Mouse (Mus musculus) adrenal gland, adult 18-20 months (tissue): ENCODE measurements at regions not wholly inside any gene's neighbourhood (a gene's known extent, or its start where the extent isn't known, plus 50 kb on each side); places are given as distances from the start of the nearest gene placed in this dataset.
A peak's percentile ranks its signal among the peaks of the same experiment; 100 is the strongest.
"Not testable (repeated sequence)": the region's sequence is repeated elsewhere in the genome, so short reads cannot be mapped to it uniquely, and the experiment has no call there.

ENCODE experiments used
- DNase-seq, 2 experiments: peaks; one replicate each; pipeline ENCODE4 v3.0.0; 2021 to 2022; ENCODE audit warnings: low spot score in 2 of 2

GRCm38 (mm10) chr6:14632837-14633236, 122.2 kb downstream of the Ppp1r3a start:
- DNase-seq, result no peak

DNA sequence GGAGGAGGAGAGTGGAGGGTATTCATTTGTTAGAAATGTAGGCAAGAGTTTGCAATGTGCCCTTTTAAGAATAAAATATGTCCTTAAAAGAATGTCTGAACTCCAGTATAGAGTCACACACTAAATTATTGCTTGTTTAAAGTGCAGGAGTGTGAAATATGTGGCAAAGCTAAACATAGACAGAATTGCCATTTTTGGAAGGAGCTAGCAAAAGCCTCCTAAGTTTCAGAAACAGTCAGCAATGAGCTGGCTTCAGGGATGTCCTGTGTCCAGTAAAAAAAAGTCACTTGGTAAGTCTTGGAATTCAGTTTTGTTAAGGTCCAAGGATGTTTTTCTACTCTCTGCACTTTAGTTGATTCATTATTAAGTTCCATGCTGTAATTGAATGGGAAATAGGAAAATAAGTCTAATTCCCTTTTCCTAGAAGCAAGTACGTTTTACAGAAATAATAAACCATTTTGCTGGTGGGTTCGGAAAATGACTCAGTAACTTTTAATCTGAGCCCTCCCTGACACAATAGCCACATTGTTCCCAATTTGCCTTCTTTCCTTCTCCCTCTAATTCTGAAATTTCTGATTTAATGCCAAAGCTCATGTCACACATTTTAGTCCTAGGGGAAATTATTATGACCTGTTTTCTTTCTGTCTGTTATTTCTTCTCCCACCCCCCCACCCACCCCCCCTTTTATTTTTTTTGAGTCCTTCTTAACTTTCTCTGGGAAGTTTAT, 123.2 kb downstream of the Ppp1r3a start:
- DNase-seq, result no peak

- DNase-seq, result no peak
Measured at GRCm38 (mm10) chr6:14616629-14617028, 138.4 kb downstream of the Ppp1r3a start.

- no peak for DNase-seq
Measured at GRCm38 (mm10) chr6:14608076-14608475, 147.0 kb downstream of the Ppp1r3a start.

DNA sequence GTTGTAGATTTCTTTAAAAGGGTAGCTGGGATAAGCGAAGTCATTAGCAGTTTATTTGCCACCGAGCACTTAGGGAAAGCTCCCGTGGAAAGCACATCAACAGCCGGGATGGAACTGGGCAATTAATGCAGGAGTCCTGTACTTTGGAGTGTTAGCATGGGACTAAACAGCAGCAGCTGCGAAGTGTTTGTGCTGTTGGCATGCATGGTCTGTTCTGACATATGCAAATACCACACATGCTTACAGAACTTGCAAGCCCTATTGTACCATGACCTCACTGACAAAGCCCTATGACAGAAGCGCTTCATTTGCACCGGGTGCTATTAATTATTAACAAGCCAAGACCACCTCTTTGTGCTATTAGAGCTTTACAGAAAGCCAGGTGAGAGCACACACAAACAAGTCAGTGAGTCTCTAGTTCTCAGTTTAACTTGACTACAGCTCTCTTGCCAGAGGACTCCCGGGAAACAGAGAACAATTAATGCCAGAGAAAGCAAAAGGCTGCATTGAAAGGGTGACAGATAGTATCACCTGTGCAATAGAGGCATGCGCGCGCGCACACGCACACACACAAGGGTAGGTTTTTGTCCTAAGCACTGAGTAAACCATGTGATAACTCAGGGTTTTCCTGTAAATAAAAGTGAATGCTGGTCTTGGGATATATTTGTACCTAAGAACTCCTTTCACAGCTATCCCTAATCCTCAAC, 154.4 kb downstream of the Ppp1r3a start:
- no peak for DNase-seq

DNA sequence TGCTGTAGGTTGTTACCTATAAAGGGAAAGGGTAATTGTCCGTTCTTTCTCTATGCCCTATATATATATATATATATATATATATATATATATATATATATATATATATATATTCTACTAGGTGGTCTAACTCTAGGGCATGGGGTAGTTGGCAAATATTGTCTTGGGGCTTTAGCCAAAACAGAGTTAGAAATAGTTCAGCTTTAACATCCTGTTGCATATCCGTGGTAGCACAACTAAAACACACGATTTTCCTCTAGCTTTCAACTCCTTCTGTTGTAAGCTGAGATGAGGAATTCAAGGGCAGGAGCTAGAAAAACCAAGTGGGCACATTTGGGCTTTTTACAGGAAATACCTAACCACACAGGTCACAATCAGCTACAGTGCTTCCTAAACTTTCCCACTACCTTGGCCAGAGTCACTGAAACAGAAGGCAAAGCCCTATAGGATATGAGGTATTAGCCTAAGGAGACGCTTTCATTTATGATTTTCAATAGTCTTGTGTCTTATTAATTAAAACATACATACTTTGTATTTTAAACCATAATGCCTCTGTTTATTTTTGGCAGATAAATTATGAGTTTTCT, 158.1 kb downstream of the Ppp1r3a start:
- no peak for DNase-seq

- no peak for DNase-seq
Measured at GRCm38 (mm10) chr6:14585827-14586226, 169.2 kb downstream of the Ppp1r3a start.

DNA sequence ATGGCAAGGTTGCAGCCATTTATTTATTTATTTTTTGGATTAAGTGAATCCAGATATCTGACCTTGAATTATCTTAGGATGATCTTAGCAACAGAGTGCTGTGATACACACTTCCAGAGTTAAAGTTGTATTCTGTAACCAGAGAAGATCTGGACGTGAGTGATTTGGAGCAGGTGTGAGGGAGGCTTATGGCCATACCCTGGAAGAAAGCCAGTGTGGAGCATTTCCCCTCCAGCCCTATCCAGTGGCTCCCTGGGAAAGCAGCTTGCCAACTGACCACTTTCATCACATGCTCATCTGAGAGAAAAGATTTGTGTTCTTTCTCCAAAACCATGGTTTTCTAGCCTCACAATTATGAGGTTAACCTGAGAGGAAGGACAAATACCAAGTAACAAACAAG, 171.2 kb downstream of the Ppp1r3a start:
- DNase-seq, result no peak

- no peak for DNase-seq
Measured at GRCm38 (mm10) chr6:14574607-14575006, 180.5 kb downstream of the Ppp1r3a start.

DNA sequence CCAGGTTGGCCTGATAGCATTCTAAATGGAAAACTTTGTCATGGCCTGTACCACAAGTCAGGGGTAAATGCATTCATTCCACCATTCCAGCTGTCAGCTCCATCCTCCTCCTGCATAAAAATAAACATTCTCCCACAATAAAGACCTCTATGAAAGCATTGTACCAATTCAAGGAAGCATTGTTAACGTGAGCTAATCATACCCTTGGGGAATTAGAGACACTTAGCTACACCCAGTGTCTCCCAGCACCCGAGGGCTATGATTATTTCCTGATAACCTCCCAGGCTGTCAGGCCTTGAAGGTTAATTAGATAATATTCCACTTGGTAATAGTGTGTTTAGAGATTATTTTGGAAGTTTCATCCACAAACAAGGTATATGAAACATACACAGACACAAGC, 182.1 kb downstream of the Ppp1r3a start:
- DNase-seq, result no peak

DNA sequence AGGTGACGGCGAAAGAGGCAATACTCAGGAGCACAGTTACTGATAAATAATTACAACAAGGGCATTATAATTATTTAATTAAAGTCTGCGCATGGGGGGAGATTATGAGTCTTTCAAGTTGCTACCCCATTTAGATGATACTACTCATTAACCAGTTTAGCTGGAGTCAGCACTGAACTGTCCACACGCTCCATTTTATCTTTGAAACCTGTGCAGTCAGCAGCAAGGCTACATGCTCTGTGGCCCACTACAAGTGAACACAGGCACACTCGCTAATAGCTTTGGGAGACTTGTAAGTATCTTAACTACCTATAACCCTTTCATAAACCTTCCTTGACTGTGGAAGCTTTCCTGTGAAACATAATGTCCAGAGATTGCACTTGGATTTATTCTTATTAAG, 214.7 kb downstream of the Ppp1r3a start:
- no peak for DNase-seq

DNA sequence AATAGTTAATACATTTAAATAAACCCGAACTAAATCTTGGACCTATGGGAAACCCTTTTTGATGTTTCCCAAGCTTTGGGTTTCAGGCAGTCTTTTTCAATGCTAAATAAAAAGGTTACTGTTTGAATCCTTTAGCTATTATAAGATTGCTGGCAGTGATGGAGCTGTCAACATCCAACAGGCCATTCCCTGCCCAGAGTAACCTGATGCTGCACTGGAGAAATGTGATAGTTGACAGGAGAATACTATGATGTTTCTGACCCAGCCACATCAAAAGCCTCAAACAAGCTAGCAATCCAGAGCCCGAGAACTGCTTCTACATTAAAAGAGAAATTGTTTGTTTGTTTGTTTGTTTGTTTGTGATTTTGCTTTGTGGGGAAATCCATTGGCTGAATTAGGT, 226.0 kb downstream of the Ppp1r3a start:
- no peak for DNase-seq

- no peak for DNase-seq
Measured at GRCm38 (mm10) chr6:14528564-14528963, 226.5 kb downstream of the Ppp1r3a start.

- DNase-seq, result no peak
Measured at GRCm38 (mm10) chr6:14522742-14523141, 232.3 kb downstream of the Ppp1r3a start.

DNA sequence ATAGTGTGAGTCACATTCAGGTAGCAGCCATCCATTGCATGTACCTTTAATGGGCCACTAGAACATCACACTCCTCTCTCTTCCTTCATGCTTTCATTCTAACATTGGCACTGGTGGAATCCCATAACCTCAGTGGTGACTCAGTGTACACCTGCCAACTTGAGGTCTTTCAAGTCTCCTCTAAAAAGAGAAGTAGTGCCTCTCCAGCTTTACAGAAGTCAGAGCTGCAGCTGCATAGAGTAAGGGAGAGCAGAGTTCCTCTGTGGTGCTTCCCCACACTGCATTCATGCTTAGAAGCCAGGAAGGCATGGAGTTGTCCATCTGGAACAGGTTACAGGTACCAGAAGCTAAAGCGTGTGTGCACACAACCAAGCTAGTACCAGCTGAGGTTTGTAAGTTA, 233.8 kb downstream of the Ppp1r3a start:
- no peak for DNase-seq

- DNase-seq, result peak; percentile 8 to 21
Measured at GRCm38 (mm10) chr6:14504171-14504570, 250.9 kb downstream of the Ppp1r3a start.

- DNase-seq, result no peak
Measured at GRCm38 (mm10) chr6:14500663-14501062, 254.4 kb downstream of the Ppp1r3a start.

- DNase-seq, result not testable (repeated sequence)
Measured at GRCm38 (mm10) chr6:14499882-14500281, 255.2 kb downstream of the Ppp1r3a start.

- DNase-seq, result not testable (repeated sequence)
Measured at GRCm38 (mm10) chr6:14486642-14487041, 268.4 kb downstream of the Ppp1r3a start.

DNA sequence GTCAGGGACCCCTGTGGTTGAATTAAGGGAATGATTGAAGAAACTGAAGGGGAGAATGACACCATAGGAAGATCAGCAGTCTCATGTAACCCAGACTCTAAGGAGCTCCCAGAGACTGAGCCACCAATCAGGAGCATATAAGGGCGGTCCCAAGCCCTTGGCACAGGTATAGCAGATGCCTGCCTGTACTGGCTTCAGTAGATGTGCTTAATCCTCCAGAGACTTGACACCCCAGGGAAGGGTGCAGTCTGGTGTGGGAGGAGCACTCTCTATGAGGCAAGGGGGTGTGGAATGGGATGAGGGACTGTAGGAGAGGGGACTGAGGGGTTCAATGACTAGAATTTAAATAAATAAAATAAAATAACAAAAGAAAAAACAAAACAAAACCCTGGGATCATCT, 298.7 kb downstream of the Ppp1r3a start:
- no peak for DNase-seq

- DNase-seq, result not testable (repeated sequence)
Measured at GRCm38 (mm10) chr6:14453321-14453720, 301.8 kb downstream of the Ppp1r3a start.

DNA sequence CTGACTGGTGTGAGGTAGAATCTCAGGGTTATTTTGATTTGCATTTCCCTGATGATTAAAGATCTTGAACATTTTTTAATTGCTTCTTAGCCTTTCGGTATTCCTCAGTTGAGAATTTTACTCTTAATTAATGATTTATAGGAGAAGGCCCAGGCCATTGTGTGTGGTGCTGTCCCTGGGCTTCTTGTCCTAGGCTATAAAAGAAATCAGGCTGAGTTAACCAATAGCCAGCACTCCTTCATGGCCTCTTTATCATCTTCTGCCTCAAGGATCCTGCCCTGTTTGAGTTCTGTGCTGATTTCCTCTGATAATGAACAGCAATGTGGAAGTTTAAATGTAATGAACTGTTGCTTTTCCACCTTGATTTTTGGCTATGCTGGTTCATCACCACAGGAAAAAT, 323.3 kb downstream of the Ppp1r3a start:
- DNase-seq, result no peak
